Mouse (Mus musculus): ENCODE data around the gene Nr1i2. TPM values are rescaled to one million over a fixed set of nuclear protein-coding genes. Genes with fewer than 3 reads are reported as not detected.

Gene Nr1i2
- total RNA-seq, 1 experiment: 0.18 TPM

GRCm38 (mm10) chr16:38307221-38307605, 12.6 kb upstream of the Nr1i2 start:
- no peak overlapping the region for H3K4me3 ChIP-seq (ENCODE audit: insufficient read depth in 1 of 2, low read depth in 1 of 2, low read length in 2 of 2, poor library complexity in 1 of 2, severe bottlenecking in 1 of 2)
- H3K27ac ChIP-seq (ENCODE audit: insufficient read depth, low read depth, low read length, poor library complexity, severe bottlenecking): no peak overlapping the region
- H3K9me3 ChIP-seq (ENCODE audit: control insufficient read depth, insufficient read depth, low read depth, low read length): no peaks in the 10 kb centered on the region
- no peak for DNase-seq (ENCODE audit: low read depth, low spot score)
- H3K9ac ChIP-seq (ENCODE audit: insufficient read depth, low read depth, low read length, poor library complexity, severe bottlenecking): no peak overlapping the region
- no peaks in the 10 kb centered on the region for H3K36me3 ChIP-seq (ENCODE audit: control insufficient read depth, insufficient read depth, low read length, poor library complexity, severe bottlenecking)
- in situ Hi-C loops (cut with MboI; ENCODE audit: low sequenced_read_pairs in 2 of 2, unreplicated experiment in 2 of 2): no loop called here
- H3K4me1 ChIP-seq (ENCODE audit: control insufficient read depth in 2 of 2, insufficient read depth in 2 of 2, low read length in 2 of 2, poor library complexity in 1 of 2): peaks cover 7 to 15% of the 10 kb centered on the region in 2 experiments; a peak in 2 of 4 replicates
- TF ChIP-seq HCFC1 (IDR thresholded peaks at IDR 0.05; ENCODE audit: borderline replicate concordance, insufficient read depth, low read length) (no peak), MAFK (IDR thresholded peaks at IDR 0.05; ENCODE audit: insufficient read depth, low read depth, low read length) (no peak), ZC3H11A (IDR thresholded peaks at IDR 0.05; ENCODE audit: borderline replicate concordance, low read depth, low read length) (no peak), CHD2 (IDR thresholded peaks at IDR 0.05; ENCODE audit: low read depth, low read length) (no peak), ZNF384 (IDR thresholded peaks at IDR 0.05; ENCODE audit: low read depth, low read length) (no peak)

GRCm38 (mm10) chr16:38306571-38307220, 12.1 kb upstream of the Nr1i2 start:
- TF ChIP-seq HCFC1 (IDR thresholded peaks at IDR 0.05; ENCODE audit: borderline replicate concordance, insufficient read depth, low read length) (0 out of 2 replicates have a peak, but pooled peaks have one; percentile 35), ZNF384 (IDR thresholded peaks at IDR 0.05; ENCODE audit: low read depth, low read length) (no peak), ZC3H11A (IDR thresholded peaks at IDR 0.05; ENCODE audit: borderline replicate concordance, low read depth, low read length) (0 out of 2 replicates have a peak, but pooled peaks have one; percentile 24)
- no peaks in the 10 kb centered on the region for H3K36me3 ChIP-seq (ENCODE audit: control insufficient read depth, insufficient read depth, low read length, poor library complexity, severe bottlenecking)
- no peaks in the 10 kb centered on the region for H3K9me3 ChIP-seq (ENCODE audit: control insufficient read depth, insufficient read depth, low read depth, low read length)
- peak overlapping the region; percentile 49; the same call in 1 of the 2 replicates for H3K9ac ChIP-seq (ENCODE audit: insufficient read depth, low read depth, low read length, poor library complexity, severe bottlenecking)
- DNase-seq (ENCODE audit: low read depth, low spot score): no peak
- peak overlapping the region; percentile 2 to 18; a peak in 2 of 4 replicates for H3K4me3 ChIP-seq (ENCODE audit: insufficient read depth in 1 of 2, low read depth in 1 of 2, low read length in 2 of 2, poor library complexity in 1 of 2, severe bottlenecking in 1 of 2)
- in situ Hi-C loops (cut with MboI; ENCODE audit: low sequenced_read_pairs in 2 of 2, unreplicated experiment in 2 of 2): no loop called here
- H3K4me1 ChIP-seq (ENCODE audit: control insufficient read depth in 2 of 2, insufficient read depth in 2 of 2, low read length in 2 of 2, poor library complexity in 1 of 2): peaks cover 7 to 17% of the 10 kb centered on the region in 2 experiments; a peak in 2 of 4 replicates
- H3K27ac ChIP-seq (ENCODE audit: insufficient read depth, low read depth, low read length, poor library complexity, severe bottlenecking): no peak overlapping the region

GRCm38 (mm10) chr16:38304460-38305194, 10.0 kb upstream of the Nr1i2 start:
- Histone ChIP-seq H3K36me3 (ENCODE audit: control insufficient read depth, insufficient read depth, low read length, poor library complexity, severe bottlenecking) (no peaks in the 10 kb centered on the region), H3K27ac (ENCODE audit: insufficient read depth, low read depth, low read length, poor library complexity, severe bottlenecking) (no peak overlapping the region), H3K4me3 (ENCODE audit: insufficient read depth in 1 of 2, low read depth in 1 of 2, low read length in 2 of 2, poor library complexity in 1 of 2, severe bottlenecking in 1 of 2) (peak overlapping the region in 1 of 2 experiments; percentile 35; a peak in 2 of 4 replicates), H3K4me1 (ENCODE audit: control insufficient read depth in 2 of 2, insufficient read depth in 2 of 2, low read length in 2 of 2, poor library complexity in 1 of 2) (peaks cover 7 to 17% of the 10 kb centered on the region in 2 experiments; a peak in 2 of 4 replicates), H3K9me3 (ENCODE audit: control insufficient read depth, insufficient read depth, low read depth, low read length) (no peaks in the 10 kb centered on the region), H3K9ac (ENCODE audit: insufficient read depth, low read depth, low read length, poor library complexity, severe bottlenecking) (peak overlapping the region; percentile 0; the same call in 1 of the 2 replicates)
- in situ Hi-C loops (cut with MboI; ENCODE audit: low sequenced_read_pairs in 2 of 2, unreplicated experiment in 2 of 2): no loop called here
- no peak for TF ChIP-seq MAFK (IDR thresholded peaks at IDR 0.05; ENCODE audit: insufficient read depth, low read depth, low read length)
- peak; percentile 42; the same call in 1 of the 2 replicates for TF ChIP-seq ZNF384 (IDR thresholded peaks at IDR 0.05; ENCODE audit: low read depth, low read length)
- DNase-seq (ENCODE audit: low read depth, low spot score): peak; percentile 47

- no peaks in the 10 kb centered on the region for H3K9me3 ChIP-seq (ENCODE audit: control insufficient read depth, insufficient read depth, low read depth, low read length)
- no peak overlapping the region for H3K9ac ChIP-seq (ENCODE audit: insufficient read depth, low read depth, low read length, poor library complexity, severe bottlenecking)
- TF ChIP-seq MAFK (IDR thresholded peaks at IDR 0.05; ENCODE audit: insufficient read depth, low read depth, low read length): no peak
- TF ChIP-seq HCFC1 (IDR thresholded peaks at IDR 0.05; ENCODE audit: borderline replicate concordance, insufficient read depth, low read length): no peak
- no peak for TF ChIP-seq ZNF384 (IDR thresholded peaks at IDR 0.05; ENCODE audit: low read depth, low read length)
- no peak for TF ChIP-seq CHD2 (IDR thresholded peaks at IDR 0.05; ENCODE audit: low read depth, low read length)
- TF ChIP-seq ZC3H11A (IDR thresholded peaks at IDR 0.05; ENCODE audit: borderline replicate concordance, low read depth, low read length): no peak
- in situ Hi-C loops (cut with MboI; ENCODE audit: low sequenced_read_pairs in 2 of 2, unreplicated experiment in 2 of 2): no loop called here
- DNase-seq (ENCODE audit: low read depth, low spot score): no peak
- H3K4me3 ChIP-seq (ENCODE audit: insufficient read depth in 1 of 2, low read depth in 1 of 2, low read length in 2 of 2, poor library complexity in 1 of 2, severe bottlenecking in 1 of 2): no peak overlapping the region
- H3K27ac ChIP-seq (ENCODE audit: insufficient read depth, low read depth, low read length, poor library complexity, severe bottlenecking): no peak overlapping the region
- H3K4me1 ChIP-seq (ENCODE audit: control insufficient read depth in 2 of 2, insufficient read depth in 2 of 2, low read length in 2 of 2, poor library complexity in 1 of 2): peaks cover 7 to 17% of the 10 kb centered on the region in 2 experiments; a peak in 2 of 4 replicates
- H3K36me3 ChIP-seq (ENCODE audit: control insufficient read depth, insufficient read depth, low read length, poor library complexity, severe bottlenecking): no peaks in the 10 kb centered on the region
Measured at GRCm38 (mm10) chr16:38302367-38302766, 7.7 kb upstream of the Nr1i2 start.

Data from ES-E14 (cell line).